Comparison of ENCODE assay signal across 8 mouse cellular contexts in the genomic region with DNA sequence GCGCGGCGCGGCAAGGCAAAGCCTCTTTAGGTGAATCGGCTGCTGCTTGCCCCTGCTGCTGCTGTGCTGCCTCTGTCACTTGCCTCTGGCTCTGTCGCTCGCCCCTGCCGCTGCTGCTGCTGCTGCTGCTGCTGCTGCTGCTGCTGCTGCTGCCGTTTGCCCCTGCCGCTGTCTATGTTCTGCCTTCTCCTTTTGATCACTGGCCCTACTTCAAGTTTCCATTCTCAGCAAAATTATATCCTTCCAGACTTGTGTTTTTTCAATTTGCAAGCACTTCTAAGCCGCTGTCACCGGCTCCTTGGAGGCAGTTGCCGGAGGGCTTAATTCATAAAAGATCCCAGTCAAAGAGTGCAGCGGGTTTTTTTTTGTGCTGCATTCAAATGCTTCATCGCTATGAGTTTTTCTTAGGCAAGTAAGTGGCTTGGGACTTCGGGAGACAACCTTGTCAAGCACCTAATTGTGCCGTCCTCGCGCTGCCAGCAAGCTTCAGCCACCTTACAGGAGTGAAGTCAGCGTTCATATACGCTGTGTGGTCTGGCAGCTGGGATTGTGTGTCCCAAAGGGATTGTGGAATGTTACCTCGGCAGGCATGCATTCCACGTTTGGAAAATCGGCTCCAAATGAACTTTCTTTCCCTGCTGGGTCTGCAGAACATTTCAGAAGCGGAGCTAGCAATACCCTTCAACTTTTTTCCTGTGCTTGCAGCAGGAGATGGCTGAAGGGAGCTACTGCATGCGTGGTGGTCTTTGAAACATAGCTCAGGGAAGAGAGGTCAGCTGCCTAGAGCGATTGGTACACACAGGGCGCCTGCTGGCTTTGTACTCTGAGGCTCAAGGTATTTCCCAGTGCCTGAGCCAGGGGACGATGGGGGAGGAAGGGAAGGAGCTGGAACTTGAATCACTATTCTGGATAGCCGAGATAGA. TPM values are rescaled to one million over a fixed set of nuclear protein-coding genes. Genes with fewer than 3 reads are reported as not detected.
DNase-seq lines count a peak whose midpoint lies in the region; ATAC-seq lines count a peak whose summit lies in the region.

No protein-coding gene starts in this region.

- no peaks in the 10 kb centered on the region for H3K36me3 ChIP-seq in forebrain, embryonic 13.5 days (ENCODE audit: poor library complexity, severe bottlenecking)
- H3K36me3 ChIP-seq in limb, embryonic 13.5 days: no peaks in the 10 kb centered on the region
- no peaks in the 10 kb centered on the region for H3K36me3 ChIP-seq in midbrain, embryonic 16.5 days (ENCODE audit: control insufficient read depth, insufficient read depth, low read length)

- peak; percentile 52; the same call in 1 of the 2 replicates for ATAC-seq in forebrain, embryonic 13.5 days
- peak; percentile 35 to 44 for ATAC-seq in hematopoietic stem cell, adult 5-6 weeks (replicated peaks in 1 of 2; ENCODE audit: insufficient read depth in 1 of 2, low FRiP score in 2 of 2, low TSS enrichment in 1 of 2, low read depth in 1 of 2, poor library complexity in 2 of 2, severe bottlenecking in 2 of 2)
- peak; percentile 73 for ATAC-seq in limb, embryonic 13.5 days (ENCODE audit: low FRiP score, low read depth)
- peak; percentile 51 for ATAC-seq in midbrain, embryonic 16.5 days

- H3K9ac ChIP-seq in forebrain, embryonic 13.5 days: peak overlapping the region; percentile 61
- H3K9ac ChIP-seq in limb, embryonic 13.5 days: peak overlapping the region; percentile 68
- H3K9ac ChIP-seq in midbrain, embryonic 16.5 days (ENCODE audit: low read depth, low read length): peak overlapping the region; percentile 49

- peak overlapping the region; percentile 44 for H3K4me3 ChIP-seq in forebrain, embryonic 13.5 days
- H3K4me3 ChIP-seq in limb, embryonic 13.5 days: peak overlapping the region; percentile 52
- H3K4me3 ChIP-seq in midbrain, embryonic 16.5 days (ENCODE audit: low read depth, low read length): peak overlapping the region; percentile 43

- H3K27me3 ChIP-seq in forebrain, embryonic 13.5 days: peaks cover 28% of the 10 kb centered on the region; the same call in 1 of the 2 replicates
- peaks cover 51% of the 10 kb centered on the region for H3K27me3 ChIP-seq in limb, embryonic 13.5 days
- no peaks in the 10 kb centered on the region for H3K27me3 ChIP-seq in midbrain, embryonic 16.5 days (ENCODE audit: control insufficient read depth, insufficient read depth, low read depth, low read length)

- peaks cover 26% of the 10 kb centered on the region for H3K4me1 ChIP-seq in forebrain, embryonic 13.5 days
- H3K4me1 ChIP-seq in limb, embryonic 13.5 days: peaks cover 84% of the 10 kb centered on the region
- peaks cover 24% of the 10 kb centered on the region for H3K4me1 ChIP-seq in midbrain, embryonic 16.5 days (ENCODE audit: control insufficient read depth, insufficient read depth, low read length)

- no peak overlapping the region for H3K27ac ChIP-seq in forebrain, embryonic 13.5 days
- peak overlapping the region; percentile 91 for H3K27ac ChIP-seq in limb, embryonic 13.5 days
- H3K27ac ChIP-seq in midbrain, embryonic 16.5 days (ENCODE audit: low read length): peak overlapping the region; percentile 40; the same call in 1 of the 2 replicates

- no peaks in the 10 kb centered on the region for H3K9me3 ChIP-seq in forebrain, embryonic 13.5 days (replicated peaks)
- H3K9me3 ChIP-seq in limb, embryonic 13.5 days: no peaks in the 10 kb centered on the region
- no peaks in the 10 kb centered on the region for H3K9me3 ChIP-seq in midbrain, embryonic 16.5 days (replicated peaks; ENCODE audit: control insufficient read depth, low read length, poor library complexity, severe bottlenecking)

- 1% methylated on average over 30 of the region's 30 CpGs for WGBS in forebrain, embryonic 13.5 days
- 1% methylated on average over 30 of the region's 30 CpGs for WGBS in limb, embryonic 13.5 days
- under 1% methylated on average over 30 of the region's 30 CpGs for WGBS in midbrain, embryonic 16.5 days

- H3K4me2 ChIP-seq in forebrain, embryonic 13.5 days: peak overlapping the region; percentile 77
- peak overlapping the region; percentile 82 for H3K4me2 ChIP-seq in limb, embryonic 13.5 days (replicated peaks)
- peak overlapping the region; percentile 87 for H3K4me2 ChIP-seq in midbrain, embryonic 16.5 days (ENCODE audit: low read length)

- peak; percentile 13 for DNase-seq in urinary bladder, postnatal 14 days (ENCODE audit: low spot score)
- DNase-seq in urinary bladder, postnatal 36 days (ENCODE audit: low spot score in 2 of 2): no peak
- no peak for DNase-seq in cerebellum, adult 18-20 months
- no peak for DNase-seq in ovary, adult 18-20 months (ENCODE audit: low spot score)

RNA-seq across cellular contexts. Expression of a gene that starts 2.4 kb away (rescaled TPM):
- polyA plus RNA-seq in forebrain, embryonic 13.5 days (2015; fragmentation: Nextera tagmentation; extraction: Ambion mirVana): 1.7 and 2.3 TPM in 2 replicates
- total RNA-seq in hematopoietic stem cell, adult 5-6 weeks (2017): 0.94 and 2.9 TPM in 2 replicates
- 54.7 and 58.5 TPM in 2 replicates for polyA plus RNA-seq in limb, embryonic 13.5 days (2015; fragmentation: Nextera tagmentation; extraction: Ambion mirVana)
- 8.4 and 11.4 TPM in 2 replicates for polyA plus RNA-seq in midbrain, embryonic 16.5 days (2015; fragmentation: Nextera tagmentation; extraction: Ambion mirVana)
